Mouse (Mus musculus) small intestine, adult 2 months (tissue): ENCODE data around the gene Gas1.

Source experiments
- CTCF ChIP-seq: fragments of 200-500 bp; IDR thresholded peaks from 2 replicates; pipeline ENCODE4 v1.5.1; 2012; ENCODE audit warnings: low read depth, mild to moderate bottlenecking, control low read depth, inconsistent platforms, low read length, moderate library complexity, mixed read lengths; ENCODE audit not compliant: insufficient replicate concordance, insufficient read length; ENCODE audit errors: extremely low read depth
- POLR2A ChIP-seq: fragments of 200-500 bp; IDR thresholded peaks from 2 replicates; pipeline ENCODE4 v1.6.1; 2012; ENCODE audit warnings: low read depth, mild to moderate bottlenecking, control low read depth, inconsistent platforms, low read length, moderate library complexity

- TF ChIP-seq CTCF, result no peak
- no peak for TF ChIP-seq POLR2A
These were observed 10.1 kb upstream of the Gas1 start for GRCm38 (mm10) chr13:60187276-60187675.
